Mouse (Mus musculus) gastrocnemius, postnatal 36 days (tissue): ENCODE measurements around the gene Olfr348. TPM values are rescaled to one million over a fixed set of nuclear protein-coding genes. Genes with fewer than 3 reads are reported as not detected.

Experiments used
- DNase-seq, 2 experiments: peaks; one replicate each; pipeline ENCODE4 v3.0.0; 2022
- intact Hi-C: fragments of 180-260 bp; cut with DNase I; formaldehyde crosslinking; loops from one replicate; pipeline ENCODE4 v1.15.1; 2025
- long read RNA-seq, 2 experiments: library from polyadenylated mRNA; stranded (forward); transcript quantifications; one replicate each; pipeline ENCODE4 v2.0.0; 2021
- total RNA-seq, 2 experiments: library from RNA; stranded (reverse); gene quantifications; 2 replicates each; pipeline ENCODE4 v1.2.3; 2021

Olfr348 gene
- total RNA-seq = not detected
- long read RNA-seq, experiment 1 = 0 reads
- long read RNA-seq, experiment 2 = 0 reads

DNA sequence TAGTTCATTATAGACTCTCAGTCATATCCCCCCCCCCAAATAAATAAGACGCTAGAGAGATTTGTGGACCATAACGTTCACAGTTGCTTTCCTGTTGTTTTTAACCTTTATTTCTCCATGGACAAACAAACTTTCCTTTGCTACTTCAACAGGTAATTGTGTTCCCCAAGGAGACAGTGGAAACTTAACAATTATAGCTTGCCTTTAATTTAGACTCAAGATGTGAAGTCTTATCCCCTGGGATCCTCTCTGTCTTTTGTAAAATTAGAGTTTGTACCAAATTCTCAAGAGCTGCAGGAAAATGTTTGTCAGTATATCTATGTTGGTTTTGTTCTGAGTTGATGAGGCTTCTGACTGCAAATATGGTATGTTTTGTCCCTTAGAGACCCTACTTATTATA, at the start of gene Olfr348:
TSS of gene Olfr348 (plus strand) at position 301 of the 400 bp plus-strand sequence.
- no peak for DNase-seq

GRCm38 (mm10) chr2:36736226-36736625, 47.9 kb upstream of the Olfr348 start:
- intact Hi-C loops = no loop called here

More for the DNA sequence above, at the start of gene Olfr348:
- intact Hi-C loops = no loop called here

GRCm38 (mm10) chr2:36790238-36790637, 6.2 kb downstream of the Olfr348 start, which contains the start of gene Olfr50:
TSS of gene Olfr50 (plus strand) at chr2:36790538.
- intact Hi-C loops = no loop called here
- DNase-seq = no peak

More at GRCm38 (mm10) chr2:36736226-36736625, 47.9 kb upstream of the Olfr348 start:
- no peak for DNase-seq

DNA sequence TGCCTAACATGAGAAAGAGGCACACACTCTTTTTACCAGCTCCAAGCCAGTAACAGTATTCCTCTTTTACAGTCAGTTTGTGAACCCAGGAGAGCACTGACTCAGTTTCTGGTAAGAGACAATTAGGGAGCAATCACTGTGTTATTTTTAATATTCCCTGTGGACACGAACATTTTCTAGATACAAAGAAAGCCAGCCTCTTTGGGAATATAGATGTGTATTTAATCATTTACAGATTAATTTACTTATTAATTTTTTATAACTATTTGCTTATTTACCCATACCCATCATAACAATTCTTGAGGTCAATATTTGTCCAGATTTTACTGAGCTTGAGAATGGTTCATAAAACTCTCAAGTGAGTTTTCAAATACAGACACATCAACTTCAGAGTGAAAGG, 32.9 kb downstream of the Olfr348 start, which contains the start of gene Olfr3:
TSS of gene Olfr3 (minus strand) at position 101 of the 400 bp plus-strand sequence.
- intact Hi-C loops = no loop called here
- no peak for DNase-seq

Other genes starting within 250 kb of the Olfr348 start
- gene Olfr344, start 217.6 kb upstream of the Olfr348 start, total RNA-seq = not detected
- not detected for gene Olfr345, start 144.2 kb upstream of the Olfr348 start, total RNA-seq
- not detected for gene Olfr346, start 98.5 kb upstream of the Olfr348 start, total RNA-seq
- gene Olfr347, start 52.4 kb upstream of the Olfr348 start, total RNA-seq = not detected
- gene Olfr50, start 6.3 kb downstream of the Olfr348 start, total RNA-seq = not detected
- not detected for gene Olfr3, start 32.8 kb downstream of the Olfr348 start, total RNA-seq
- gene Olfr350, start 62.0 kb downstream of the Olfr348 start, total RNA-seq = not detected
- not detected for gene Olfr351, start 78.4 kb downstream of the Olfr348 start, total RNA-seq
- gene Olfr352, start 84.2 kb downstream of the Olfr348 start, total RNA-seq = not detected
- gene Olfr353, start 108.7 kb downstream of the Olfr348 start, total RNA-seq = not detected
- not detected for gene Olfr354, start 121.4 kb downstream of the Olfr348 start, total RNA-seq
- not detected for gene Olfr355, start 144.6 kb downstream of the Olfr348 start, total RNA-seq
- not detected for gene Olfr356, start 152.8 kb downstream of the Olfr348 start, total RNA-seq
- not detected for gene Olfr357, start 209.6 kb downstream of the Olfr348 start, total RNA-seq
- gene Olfr358, start 225.1 kb downstream of the Olfr348 start, total RNA-seq = not detected